ENCODE assay signal across 7 mouse cellular contexts in genomic region chr5:33495900-33496529, GRCm38 (mm10).
A peak's percentile ranks its signal among the peaks of the same experiment; 100 is the strongest.
DNase-seq lines count a peak whose midpoint lies in the region; ATAC-seq and TF ChIP-seq lines count a peak whose summit lies in the region.

No protein-coding gene starts in this region.

- H3K4me1 ChIP-seq in midbrain, embryonic 11.5 days (ENCODE audit: control insufficient read depth, insufficient read depth, low read length): peaks cover 12% of the 10 kb centered on the region

- peak; percentile 70 for DNase-seq in adipocyte (ENCODE audit: low spot score)
- peak; percentile 80 to 83 for DNase-seq in cerebellum, postnatal 36 days
- peak; percentile 77 for DNase-seq in gastrocnemius, adult 2 months
- DNase-seq in hindlimb bud, embryonic 11.5 days (ENCODE audit: extremely low spot score, low read depth, low spot score): peak; percentile 78
- DNase-seq in left cerebral cortex, postnatal 10 days (ENCODE audit: extremely low spot score in 1 of 2, low spot score in 2 of 2): peak; percentile 53 to 86
- peak; percentile 99 for DNase-seq in midbrain, embryonic 11.5 days (ENCODE audit: low spot score, missing footprints)
- peak; percentile 45 for DNase-seq in spleen, adult 12 weeks (ENCODE audit: low spot score)

- H3K9ac ChIP-seq in midbrain, embryonic 11.5 days (ENCODE audit: low read length): no peak overlapping the region

- no peak overlapping the region for H3K4me2 ChIP-seq in midbrain, embryonic 11.5 days

- no peaks in the 10 kb centered on the region for H3K9me3 ChIP-seq in midbrain, embryonic 11.5 days (ENCODE audit: control insufficient read depth, low read length)

- no peaks in the 10 kb centered on the region for H3K36me3 ChIP-seq in midbrain, embryonic 11.5 days (ENCODE audit: control insufficient read depth, insufficient read depth, low read length)

- intact Hi-C loops in gastrocnemius, adult 2 months (cut with DNase I): loop anchor here (2.0 kb wide), 1 partner anchor 101 kb away; no protein-coding TSS in a partner anchor
- intact Hi-C loops in left cerebral cortex, postnatal 10 days (cut with DNase I): loop anchor here (5.0 kb wide), 1 partner anchor 104 kb away; no protein-coding TSS in a partner anchor

- H3K27ac ChIP-seq in gastrocnemius, adult 2 months: no peak overlapping the region
- H3K27ac ChIP-seq in midbrain, embryonic 11.5 days (ENCODE audit: low read depth, low read length): no peak overlapping the region

- 20% methylated on average over 6 of the region's 6 CpGs for WGBS in midbrain, embryonic 11.5 days

- H3K27me3 ChIP-seq in midbrain, embryonic 11.5 days (ENCODE audit: control insufficient read depth, insufficient read depth, low read length): no peaks in the 10 kb centered on the region; the same call in 1 of the 2 replicates

- peak; percentile 86 for TF ChIP-seq CTCF in gastrocnemius, adult 2 months (IDR thresholded peaks at IDR 0.05)

- H3K4me3 ChIP-seq in gastrocnemius, adult 2 months: no peak overlapping the region
- H3K4me3 ChIP-seq in midbrain, embryonic 11.5 days (ENCODE audit: low read depth, low read length): no peak overlapping the region

- peak; percentile 88 for ATAC-seq in midbrain, embryonic 11.5 days (ENCODE audit: low FRiP score)

Comparison
In these comparisons a context has a peak if more than half of its experiments do, and no peak if none do; other contexts are left out.
1. DNase-seq: peak in every context shown above with its lines; median percentile 99 in midbrain, embryonic 11.5 days; 82 in cerebellum, postnatal 36 days; 78 in hindlimb bud, embryonic 11.5 days; 77 in gastrocnemius, adult 2 months; 70 in adipocyte; 70 in left cerebral cortex, postnatal 10 days; 45 in spleen, adult 12 weeks.